Mouse (Mus musculus): Measurements from ENCODE around the gene Rasgrp1. TPM values are rescaled to one million over a fixed set of nuclear protein-coding genes. Genes with fewer than 3 reads are reported as not detected.

The Rasgrp1 gene
- polyA plus RNA-seq, 1 experiment from 2014 or later = 0.61 TPM

DNA sequence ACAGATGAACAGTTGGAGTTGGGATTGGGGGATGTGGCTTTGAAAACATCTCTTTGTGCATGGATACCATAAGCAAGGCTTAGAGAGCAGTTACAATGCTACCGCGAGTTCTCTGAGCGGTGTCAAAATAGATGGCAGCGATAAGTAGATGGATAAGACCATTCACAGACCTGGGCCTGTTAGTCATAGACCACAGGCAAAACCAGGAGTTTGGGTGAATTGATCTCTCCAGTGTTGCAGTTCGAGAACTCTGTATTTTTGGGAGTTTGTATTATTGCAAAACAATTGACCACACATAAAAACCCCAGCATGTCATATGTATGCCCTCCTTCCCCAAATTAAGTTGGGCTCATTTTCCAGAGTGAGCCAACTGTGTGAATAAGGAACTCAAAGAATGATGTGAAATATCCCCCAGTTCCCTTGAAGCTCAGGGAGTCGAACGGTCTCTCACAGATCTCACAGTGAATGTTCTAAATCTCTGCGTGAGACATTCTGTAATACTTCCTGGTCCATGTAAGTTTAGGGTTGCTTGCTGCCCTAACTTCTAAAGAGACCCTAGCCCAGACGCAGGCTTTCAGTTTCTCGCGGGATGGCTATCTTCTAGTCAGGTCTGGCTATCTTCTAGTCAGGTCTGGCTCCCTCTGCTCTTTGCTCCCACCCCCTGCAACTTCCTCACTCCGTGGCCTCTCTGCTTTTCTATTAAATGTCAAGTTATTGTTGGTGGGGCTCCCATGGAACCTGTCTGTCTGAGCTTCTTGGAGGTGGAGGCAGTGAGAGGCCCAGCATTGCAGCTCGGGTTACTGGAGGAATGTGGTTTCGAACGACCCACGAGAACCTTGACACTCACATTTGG is 43.0 kb downstream of the Rasgrp1 start:
- Histone ChIP-seq H3K36me3 (ENCODE audit: control insufficient read depth, insufficient read depth, low read length) (no peaks in the 10 kb centered on the region), H3K27me3 (replicated peaks; ENCODE audit: control insufficient read depth, insufficient read depth, low read length) (no peaks in the 10 kb centered on the region), H3K4me1 (replicated peaks; ENCODE audit: control insufficient read depth, insufficient read depth, low read length) (no peaks in the 10 kb centered on the region), H3K4me3 (ENCODE audit: low read depth, low read length) (no peak overlapping the region), H3K9ac (ENCODE audit: low read length) (no peak overlapping the region), H3K4me2 (ENCODE audit: low read length) (no peak overlapping the region), H3K9me3 (ENCODE audit: control insufficient read depth, low read length) (no peaks in the 10 kb centered on the region), H3K27ac (ENCODE audit: low read depth) (no peak overlapping the region)
- ATAC-seq (replicated peaks; ENCODE audit: low FRiP score, low TSS enrichment, low read depth) = no peak
- 86% methylated on average over 16 of the region's 16 CpGs for WGBS
- no peak for DNase-seq (ENCODE audit: low spot score)

DNA sequence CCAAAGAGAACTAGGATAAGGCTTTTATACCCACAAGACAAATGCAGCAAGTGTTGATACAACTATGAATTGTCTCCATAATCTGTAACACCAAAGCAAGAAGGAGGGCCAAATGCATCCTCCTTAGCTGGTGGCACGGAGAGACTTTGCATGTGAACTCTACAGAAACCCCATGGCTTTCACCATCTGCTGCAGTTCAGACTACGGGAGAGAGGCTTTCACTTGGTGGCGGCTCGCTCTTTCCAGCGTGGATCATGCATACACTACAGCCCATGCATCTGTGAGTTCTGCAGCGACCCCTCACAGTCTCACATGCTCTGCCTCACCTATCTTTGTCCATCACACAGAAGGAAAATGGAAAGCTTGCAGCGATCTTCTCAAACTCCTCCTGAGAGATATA is 54.5 kb downstream of the Rasgrp1 start:
- H3K4me1 ChIP-seq (replicated peaks; ENCODE audit: control insufficient read depth, insufficient read depth, low read length) = no peaks in the 10 kb centered on the region
- no peak overlapping the region for H3K4me3 ChIP-seq (ENCODE audit: low read depth, low read length)
- no peak overlapping the region for H3K9ac ChIP-seq (ENCODE audit: low read length)
- no peaks in the 10 kb centered on the region for H3K27me3 ChIP-seq (replicated peaks; ENCODE audit: control insufficient read depth, insufficient read depth, low read length)
- no peak overlapping the region for H3K27ac ChIP-seq (ENCODE audit: low read depth)
- ATAC-seq (replicated peaks; ENCODE audit: low FRiP score, low TSS enrichment, low read depth) (no peak), DNase-seq (ENCODE audit: low spot score) (no peak)
- H3K36me3 ChIP-seq (ENCODE audit: control insufficient read depth, insufficient read depth, low read length) = no peaks in the 10 kb centered on the region
- 88% methylated on average over 7 of the region's 7 CpGs for WGBS
- no peak overlapping the region for H3K4me2 ChIP-seq (ENCODE audit: low read length)
- no peaks in the 10 kb centered on the region for H3K9me3 ChIP-seq (ENCODE audit: control insufficient read depth, low read length)

DNA sequence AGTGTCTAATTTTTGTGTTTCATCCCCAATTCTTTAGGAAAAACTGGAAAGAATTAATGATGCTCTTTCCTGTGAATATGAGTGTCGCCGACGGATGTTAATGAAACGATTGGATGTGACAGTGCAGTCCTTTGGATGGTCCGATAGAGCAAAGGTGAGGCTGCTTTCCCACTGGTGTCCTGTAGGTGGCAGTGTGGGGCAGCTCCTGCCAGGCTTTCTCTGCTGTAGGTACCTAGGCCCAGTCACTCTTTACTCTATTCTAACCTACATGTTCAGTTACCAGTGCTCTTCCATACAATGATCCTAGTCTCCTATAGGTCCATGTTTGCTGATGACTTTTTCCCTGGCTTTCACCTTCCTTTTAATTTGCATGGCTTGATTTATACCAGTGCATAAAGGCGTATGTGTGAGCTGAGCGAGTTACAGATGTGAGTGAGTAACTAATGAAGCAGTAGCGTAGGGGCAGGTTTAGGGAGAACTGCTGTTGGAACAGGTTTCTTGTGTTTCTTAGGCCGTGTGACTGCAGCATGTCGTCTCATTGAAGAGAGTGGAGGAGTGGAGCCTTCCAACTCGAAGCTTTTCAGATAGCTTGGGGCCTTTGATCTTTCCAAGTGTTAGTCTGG is 78.9 kb downstream of the Rasgrp1 start:
- no peaks in the 10 kb centered on the region for H3K27me3 ChIP-seq (replicated peaks; ENCODE audit: control insufficient read depth, insufficient read depth, low read length)
- ATAC-seq (replicated peaks; ENCODE audit: low FRiP score, low TSS enrichment, low read depth) (0 out of 2 replicates have a peak, but pooled peaks have one; percentile 40), DNase-seq (ENCODE audit: low spot score) (peak; percentile 68)
- H3K9ac ChIP-seq (ENCODE audit: low read length) = no peak overlapping the region
- WGBS = 70% methylated on average over 11 of the region's 11 CpGs
- H3K27ac ChIP-seq (ENCODE audit: low read depth) = no peak overlapping the region
- no peaks in the 10 kb centered on the region for H3K4me1 ChIP-seq (replicated peaks; ENCODE audit: control insufficient read depth, insufficient read depth, low read length)
- no peaks in the 10 kb centered on the region for H3K9me3 ChIP-seq (ENCODE audit: control insufficient read depth, low read length)
- peaks cover 78% of the 10 kb centered on the region for H3K36me3 ChIP-seq (ENCODE audit: control insufficient read depth, insufficient read depth, low read length)
- no peak overlapping the region for H3K4me3 ChIP-seq (ENCODE audit: low read depth, low read length)
- no peak overlapping the region for H3K4me2 ChIP-seq (ENCODE audit: low read length)

DNA sequence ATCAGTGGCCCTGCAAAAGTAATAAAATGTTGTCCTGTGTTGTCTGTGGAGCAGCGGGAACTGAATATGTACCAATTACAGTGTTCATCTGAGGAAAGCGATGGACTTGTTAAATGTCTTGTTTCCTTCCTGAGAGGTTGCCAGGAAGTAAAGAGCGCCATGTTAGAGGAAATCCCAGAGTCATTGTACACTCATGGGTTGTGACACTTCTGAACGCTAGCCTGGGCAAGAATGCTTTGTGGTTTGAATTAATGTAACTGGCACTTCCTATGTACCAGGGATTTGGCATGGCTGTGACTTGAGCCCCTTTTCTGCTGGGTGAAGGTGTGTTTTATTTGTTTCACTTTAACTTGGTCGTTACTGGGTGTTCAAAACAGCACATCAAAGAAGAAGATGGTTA is 80.6 kb downstream of the Rasgrp1 start:
- no peak for ATAC-seq (replicated peaks; ENCODE audit: low FRiP score, low TSS enrichment, low read depth)
- 91% methylated on average over 5 of the region's 5 CpGs for WGBS
- H3K36me3 ChIP-seq (ENCODE audit: control insufficient read depth, insufficient read depth, low read length) = peaks cover 69% of the 10 kb centered on the region

DNA sequence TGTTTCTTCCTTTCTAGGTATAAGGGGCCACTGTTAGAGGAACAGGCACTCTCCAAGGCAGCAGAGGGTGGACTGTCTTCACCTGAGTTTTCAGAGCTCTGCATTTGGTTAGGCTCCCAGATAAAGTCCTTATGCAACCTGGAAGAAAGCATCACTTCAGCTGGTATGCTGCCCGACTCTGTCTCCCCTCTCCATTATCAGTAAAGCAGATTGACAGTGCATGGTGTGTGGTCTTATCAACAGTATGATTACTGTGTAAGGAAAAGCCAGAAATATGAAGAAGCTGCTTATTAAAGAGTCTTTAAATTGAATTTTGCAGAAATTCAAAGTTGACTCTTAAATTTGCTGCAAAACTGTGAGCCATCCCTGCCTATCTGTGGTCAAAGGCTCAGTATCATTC is 85.2 kb downstream of the Rasgrp1 start:
- Histone ChIP-seq H3K27me3 (replicated peaks; ENCODE audit: control insufficient read depth, insufficient read depth, low read length) (no peaks in the 10 kb centered on the region), H3K9me3 (ENCODE audit: control insufficient read depth, low read length) (no peaks in the 10 kb centered on the region), H3K27ac (ENCODE audit: low read depth) (no peak overlapping the region), H3K4me3 (ENCODE audit: low read depth, low read length) (no peak overlapping the region), H3K4me1 (replicated peaks; ENCODE audit: control insufficient read depth, insufficient read depth, low read length) (no peaks in the 10 kb centered on the region), H3K9ac (ENCODE audit: low read length) (no peak overlapping the region), H3K4me2 (ENCODE audit: low read length) (no peak overlapping the region), H3K36me3 (ENCODE audit: control insufficient read depth, insufficient read depth, low read length) (peaks cover 42% of the 10 kb centered on the region)
- no peak for DNase-seq (ENCODE audit: low spot score)
- 89% methylated on average over 1 of the region's 1 CpGs for WGBS
- ATAC-seq (replicated peaks; ENCODE audit: low FRiP score, low TSS enrichment, low read depth) = no peak

More for the DNA sequence above, 80.6 kb downstream of the Rasgrp1 start:
- DNase-seq (ENCODE audit: low spot score) = no peak
- Histone ChIP-seq H3K27me3 (replicated peaks; ENCODE audit: control insufficient read depth, insufficient read depth, low read length) (no peaks in the 10 kb centered on the region), H3K4me1 (replicated peaks; ENCODE audit: control insufficient read depth, insufficient read depth, low read length) (no peaks in the 10 kb centered on the region), H3K9ac (ENCODE audit: low read length) (no peak overlapping the region), H3K27ac (ENCODE audit: low read depth) (no peak overlapping the region), H3K4me2 (ENCODE audit: low read length) (no peak overlapping the region), H3K9me3 (ENCODE audit: control insufficient read depth, low read length) (no peaks in the 10 kb centered on the region), H3K4me3 (ENCODE audit: low read depth, low read length) (no peak overlapping the region)

DNA sequence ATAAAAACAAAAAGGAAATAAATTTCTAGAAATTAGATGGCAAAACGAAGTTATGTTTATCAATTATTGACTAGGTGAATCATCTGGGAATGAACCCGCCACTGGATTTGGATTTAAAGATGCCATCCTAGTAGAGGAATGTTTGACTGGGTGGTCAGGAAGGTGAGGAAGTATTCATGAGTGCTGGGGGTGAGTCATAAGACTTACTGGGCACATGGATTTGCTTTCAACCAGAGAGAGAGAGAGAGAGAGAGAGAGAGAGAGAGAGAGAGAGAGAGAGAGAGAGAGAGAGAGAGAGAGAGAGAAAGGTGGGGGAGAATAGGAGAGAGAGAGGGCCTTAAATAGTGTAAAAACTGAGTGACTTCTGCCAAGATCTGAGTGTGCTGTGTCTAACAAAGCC is 87.4 kb downstream of the Rasgrp1 start:
- H3K9me3 ChIP-seq (ENCODE audit: control insufficient read depth, low read length) = no peaks in the 10 kb centered on the region
- WGBS = 90% methylated on average over 2 of the region's 2 CpGs
- H3K4me2 ChIP-seq (ENCODE audit: low read length) = no peak overlapping the region
- DNase-seq (ENCODE audit: low spot score) (no peak), ATAC-seq (replicated peaks; ENCODE audit: low FRiP score, low TSS enrichment, low read depth) (no peak)
- no peaks in the 10 kb centered on the region for H3K27me3 ChIP-seq (replicated peaks; ENCODE audit: control insufficient read depth, insufficient read depth, low read length)
- no peak overlapping the region for H3K27ac ChIP-seq (ENCODE audit: low read depth)
- no peak overlapping the region for H3K9ac ChIP-seq (ENCODE audit: low read length)
- no peak overlapping the region for H3K4me3 ChIP-seq (ENCODE audit: low read depth, low read length)
- peaks cover 21% of the 10 kb centered on the region for H3K36me3 ChIP-seq (ENCODE audit: control insufficient read depth, insufficient read depth, low read length)
- H3K4me1 ChIP-seq (replicated peaks; ENCODE audit: control insufficient read depth, insufficient read depth, low read length) = peaks cover 6% of the 10 kb centered on the region; the same call in 1 of the 2 replicates

DNA sequence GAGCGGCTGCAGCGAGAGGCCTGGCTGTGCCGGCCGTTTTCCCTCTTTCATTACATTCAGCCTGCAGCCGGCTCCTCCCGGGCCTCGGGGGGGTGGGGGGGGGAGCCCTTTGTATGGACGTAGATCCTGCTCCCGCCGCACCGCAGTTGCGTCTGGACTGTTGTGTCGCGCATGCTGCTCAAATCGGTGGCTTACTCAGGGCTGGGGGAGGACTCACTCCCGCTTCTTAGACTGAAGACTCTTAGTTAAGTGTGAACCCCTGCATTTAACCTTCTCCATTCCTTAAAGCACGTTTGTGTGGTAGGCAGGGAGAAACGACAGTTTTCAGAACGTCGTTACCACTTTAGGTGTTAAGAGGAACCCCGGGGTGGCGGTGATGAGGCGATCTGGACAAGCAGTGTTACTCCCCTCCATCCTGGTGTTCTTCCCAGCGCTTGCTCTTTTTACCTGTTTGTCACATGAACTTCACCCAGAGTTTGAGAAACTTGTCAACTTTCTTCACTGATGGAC is 92.7 kb downstream of the Rasgrp1 start:
- Histone ChIP-seq H3K27ac (ENCODE audit: low read depth) (peak overlapping the region; percentile 84), H3K9me3 (ENCODE audit: control insufficient read depth, low read length) (no peaks in the 10 kb centered on the region), H3K27me3 (replicated peaks; ENCODE audit: control insufficient read depth, insufficient read depth, low read length) (no peaks in the 10 kb centered on the region), H3K4me2 (ENCODE audit: low read length) (peak overlapping the region; percentile 85), H3K36me3 (ENCODE audit: control insufficient read depth, insufficient read depth, low read length) (no peaks in the 10 kb centered on the region), H3K4me3 (ENCODE audit: low read depth, low read length) (peak overlapping the region; percentile 70), H3K4me1 (replicated peaks; ENCODE audit: control insufficient read depth, insufficient read depth, low read length) (peaks cover 7% of the 10 kb centered on the region; the same call in 1 of the 2 replicates), H3K9ac (ENCODE audit: low read length) (peak overlapping the region; percentile 85)
- ATAC-seq (replicated peaks; ENCODE audit: low FRiP score, low TSS enrichment, low read depth) (peak; percentile 64), DNase-seq (ENCODE audit: low spot score) (no peak)
- under 1% methylated on average over 23 of the region's 24 CpGs for WGBS

DNA sequence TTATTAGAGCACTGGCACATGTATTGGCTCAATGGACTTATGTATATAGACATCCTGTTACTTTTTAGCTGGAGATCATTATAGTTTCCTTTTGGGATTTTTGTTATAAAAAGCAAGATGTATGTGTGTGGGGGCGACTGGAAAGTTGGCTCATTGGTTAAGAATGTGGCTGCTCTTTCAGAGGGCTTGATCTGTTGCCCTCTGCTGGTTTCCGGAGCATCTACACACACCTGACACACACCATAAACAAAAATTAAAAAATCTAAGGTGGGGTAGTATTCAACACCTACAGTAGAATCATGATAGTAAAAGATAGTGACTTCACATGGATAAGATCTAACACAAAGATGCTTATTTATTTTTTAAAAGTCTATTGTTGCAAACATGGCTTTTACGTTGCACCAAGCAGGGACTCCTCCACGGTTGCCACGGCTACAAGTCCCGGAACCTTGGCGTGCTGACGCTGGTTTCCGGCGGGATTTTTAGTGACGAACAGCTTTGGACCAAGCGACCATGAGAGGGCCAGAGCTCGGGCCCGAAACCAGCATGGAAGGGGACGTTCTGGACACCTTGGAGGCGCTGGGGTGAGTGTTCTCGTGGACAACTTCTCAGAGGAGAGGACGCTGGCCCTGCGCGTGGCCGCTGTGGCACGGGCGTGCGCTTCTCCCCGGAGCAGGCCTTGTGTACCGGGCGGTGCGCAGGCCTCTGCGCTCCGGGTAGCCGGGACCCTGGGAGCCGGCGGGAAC is 93.4 kb downstream of the Rasgrp1 start, which contains the start of gene Fam98b:
Gene Fam98b, plus strand, starts transcription at position 485 of the 746 bp plus-strand sequence.
- Histone ChIP-seq H3K4me3 (ENCODE audit: low read depth, low read length) (peak within 1 kb of the TSS; percentile 70), H3K9ac (ENCODE audit: low read length) (peak within 1 kb of the TSS; percentile 85), H3K36me3 (ENCODE audit: control insufficient read depth, insufficient read depth, low read length) (no peaks in the 10 kb centered on the region), H3K27ac (ENCODE audit: low read depth) (peak within 1 kb of the TSS; percentile 84), H3K4me1 (replicated peaks; ENCODE audit: control insufficient read depth, insufficient read depth, low read length) (peaks cover 7% of the 10 kb centered on the region; the same call in 1 of the 2 replicates), H3K9me3 (ENCODE audit: control insufficient read depth, low read length) (no peaks in the 10 kb centered on the region), H3K27me3 (replicated peaks; ENCODE audit: control insufficient read depth, insufficient read depth, low read length) (no peaks in the 10 kb centered on the region), H3K4me2 (ENCODE audit: low read length) (peak within 1 kb of the TSS; percentile 85)
- peak; percentile 96 for ATAC-seq (replicated peaks; ENCODE audit: low FRiP score, low TSS enrichment, low read depth)
- WGBS = under 1% methylated on average over 33 of the region's 33 CpGs
- DNase-seq (ENCODE audit: low spot score) = peak; percentile 99

Measured in intestine, embryonic 14.5 days (tissue).